Mouse (Mus musculus) left cerebral cortex, adult 9 months (tissue): ENCODE data around the gene C1ra.
"Not testable (repeated sequence)": the region's sequence is repeated elsewhere in the genome, so short reads cannot be mapped to it uniquely, and the experiment has no call there.

ENCODE experiments used
- DNase-seq, 2 experiments: peaks; one replicate each; pipeline ENCODE4 v3.0.0; 2022; ENCODE audit warnings: low spot score in 2 of 2

The C1ra gene

GRCm38 (mm10) chr6:124544466-124544865 lies 32.3 kb downstream of the C1ra start:
- no peak for DNase-seq

- DNase-seq, result no peak
These were observed 33.2 kb downstream of the C1ra start for GRCm38 (mm10) chr6:124545425-124545824.

- not testable (repeated sequence) for DNase-seq
These were observed 35.8 kb downstream of the C1ra start for GRCm38 (mm10) chr6:124547979-124548378.

GRCm38 (mm10) chr6:124549023-124549550 lies 36.9 kb downstream of the C1ra start:
- no peak for DNase-seq

- DNase-seq, result no peak
These were observed 40.6 kb downstream of the C1ra start for GRCm38 (mm10) chr6:124552766-124553165.

- not testable (repeated sequence) for DNase-seq
These were observed 43.8 kb downstream of the C1ra start for GRCm38 (mm10) chr6:124555956-124556355.

GRCm38 (mm10) chr6:124561156-124561555 lies 49.0 kb downstream of the C1ra start:
- not testable (repeated sequence) for DNase-seq

GRCm38 (mm10) chr6:124561611-124562010 lies 49.4 kb downstream of the C1ra start:
- not testable (repeated sequence) for DNase-seq

- DNase-seq, result peak in 1 of 2 experiments; percentile 74
These were observed 57.8 kb downstream of the C1ra start, which contains the start of gene C1rb for GRCm38 (mm10) chr6:124570026-124570425. TSS of gene C1rb (plus strand) at chr6:124570294.
